Mouse (Mus musculus): ENCODE measurements at regions not wholly inside any gene's neighbourhood (a gene's known extent, or its start where the extent isn't known, plus 50 kb on each side); places are given as distances from the start of the nearest gene placed in this dataset.

DNA sequence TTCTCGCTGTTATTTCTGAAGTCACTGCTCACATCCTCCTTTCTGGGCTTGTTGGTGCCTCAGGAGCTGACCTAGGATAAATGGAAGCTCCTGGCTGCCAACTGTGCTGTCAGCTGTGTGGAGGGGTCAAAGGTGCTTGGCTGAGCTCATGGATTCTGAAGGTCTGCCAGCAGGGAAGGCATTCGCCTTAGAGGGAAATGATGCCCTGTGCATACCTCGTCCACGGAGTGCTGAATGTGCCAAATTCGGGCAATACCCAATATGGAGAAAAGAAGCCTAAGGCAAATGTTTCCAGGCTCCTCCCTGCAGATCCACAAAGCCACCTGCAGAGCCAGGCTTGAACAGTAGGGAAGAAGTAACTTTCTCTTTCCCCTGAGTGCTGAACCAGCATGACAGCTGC is 191.3 kb upstream of the Eya4 start:
- TF ChIP-seq POLR2A (IDR thresholded peaks at IDR 0.05; ENCODE audit: borderline replicate concordance, extremely low read depth, low read depth, low read length) (no peak), CTCF (IDR thresholded peaks at IDR 0.05; ENCODE audit: insufficient read depth, low read length) (no peak)
